Mouse (Mus musculus) left cerebral cortex, adult 11 months (tissue): ENCODE results near the gene A030003K21Rik.
"Not testable (repeated sequence)": the region's sequence is repeated elsewhere in the genome, so short reads cannot be mapped to it uniquely, and the experiment has no call there.

ENCODE experiments used
- DNase-seq: peaks from one replicate; pipeline ENCODE4 v3.0.0; 2022; ENCODE audit warnings: low spot score

Gene A030003K21Rik

DNA sequence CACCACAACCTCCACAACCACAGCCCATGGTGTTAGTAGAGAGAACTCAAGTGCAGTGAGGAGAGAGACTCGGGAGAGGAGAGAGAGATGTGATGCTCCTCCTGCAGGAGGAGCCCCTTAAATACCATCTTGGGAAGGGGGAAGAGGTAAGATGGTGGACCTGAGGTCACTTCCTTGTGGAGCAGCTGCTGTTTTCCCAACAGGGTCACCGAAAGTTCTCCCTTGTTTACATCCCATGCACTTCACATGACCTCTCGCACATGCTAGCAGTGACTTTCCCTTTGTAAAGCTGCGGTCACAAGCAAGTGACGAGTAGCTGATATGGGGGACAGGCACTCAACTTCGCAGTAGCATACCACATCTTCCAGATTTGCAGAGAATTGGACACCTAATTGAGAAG, at the start of gene A030003K21Rik:
TSS of gene A030003K21Rik (minus strand) at position 94 of the 400 bp plus-strand sequence.
- DNase-seq: not testable (repeated sequence)

DNA sequence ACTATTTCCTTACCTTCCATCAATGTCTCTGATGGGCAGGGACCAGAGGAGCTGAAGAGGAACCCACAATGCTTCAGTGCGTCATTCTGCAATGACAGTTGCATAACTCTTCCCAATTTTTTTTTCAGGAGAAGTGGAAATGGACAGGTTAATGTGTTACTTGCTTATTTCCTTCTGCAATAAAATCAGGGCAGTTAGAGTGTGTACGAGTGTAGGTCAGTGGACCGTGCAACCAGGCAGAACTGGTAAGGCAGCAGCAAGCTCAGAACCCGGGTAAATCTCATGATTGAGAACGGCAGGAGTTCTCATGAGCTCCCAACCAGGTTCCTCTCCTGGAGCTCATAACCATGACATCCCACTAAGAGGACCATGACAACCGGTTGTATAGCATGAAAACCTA, 48.9 kb upstream of the A030003K21Rik start:
- DNase-seq: no peak

DNA sequence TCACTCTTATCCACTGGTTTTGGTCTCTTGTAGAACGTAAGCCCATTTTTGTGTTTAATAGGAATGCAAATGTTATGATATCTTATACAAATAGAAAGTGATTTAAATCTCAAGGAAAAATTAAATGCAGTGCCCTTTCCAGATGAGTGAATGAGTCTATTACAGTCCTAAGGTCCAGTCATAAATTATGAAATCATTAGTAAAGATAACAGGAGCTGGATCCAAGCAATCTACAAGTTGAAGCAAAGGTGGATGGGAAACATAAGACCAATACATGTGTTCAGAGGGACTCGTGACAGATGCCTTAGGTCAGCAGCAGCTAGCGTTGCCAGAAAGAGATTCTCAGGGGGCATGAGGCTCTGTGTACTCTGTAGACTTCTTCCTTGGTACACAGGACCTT, 48.4 kb upstream of the A030003K21Rik start:
- no peak for DNase-seq

DNA sequence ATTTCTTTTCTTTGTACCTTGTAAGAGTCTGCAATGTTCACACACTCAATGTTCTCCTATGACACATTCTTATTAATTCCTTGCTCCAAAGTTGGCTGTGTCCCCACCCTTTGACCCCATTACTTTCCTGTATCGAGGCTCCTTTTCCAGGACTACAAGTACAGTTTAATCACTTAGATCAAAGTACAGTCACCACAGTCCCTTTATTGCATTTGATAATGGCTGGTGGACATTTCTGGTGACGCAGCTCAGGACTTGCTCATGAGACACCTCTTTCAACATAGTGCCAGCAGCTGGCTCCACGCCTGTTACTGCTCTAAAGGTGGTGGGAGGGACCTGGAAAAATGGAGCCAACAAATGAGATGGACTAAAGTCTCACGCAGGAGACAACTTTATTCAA, 47.9 kb upstream of the A030003K21Rik start:
- no peak for DNase-seq

DNA sequence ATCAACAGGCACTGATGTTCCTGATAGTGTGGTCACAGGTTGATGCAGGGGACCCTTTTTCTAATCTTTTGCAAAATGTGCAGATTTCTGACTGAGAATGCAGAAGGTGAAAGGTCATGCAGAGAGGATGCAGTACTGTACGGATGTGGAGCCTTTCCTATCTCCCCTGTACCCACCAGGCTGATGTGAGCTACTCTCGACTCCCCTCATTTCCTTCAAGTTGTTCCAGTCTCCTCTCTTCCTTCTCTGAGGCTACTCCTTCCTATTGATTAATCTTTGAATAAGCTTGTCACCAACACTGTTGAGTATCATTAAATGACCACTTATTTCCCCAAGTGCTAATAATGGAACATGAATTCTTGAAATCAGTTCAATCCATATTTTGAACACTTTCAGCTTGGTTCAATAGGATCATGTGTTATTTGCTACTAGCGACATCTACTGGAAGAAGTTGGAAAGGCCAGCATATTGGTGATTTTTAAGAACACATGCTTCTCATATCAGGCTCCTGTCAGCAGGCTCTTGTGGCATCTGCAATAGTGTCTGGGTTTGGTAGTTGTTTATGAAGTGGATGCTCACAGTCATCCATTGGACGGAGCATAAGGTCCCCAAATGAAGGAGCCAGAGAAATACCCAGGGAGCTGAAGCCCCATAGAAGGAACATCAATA, 44.5 kb upstream of the A030003K21Rik start:
- DNase-seq: peak; percentile 42

DNA sequence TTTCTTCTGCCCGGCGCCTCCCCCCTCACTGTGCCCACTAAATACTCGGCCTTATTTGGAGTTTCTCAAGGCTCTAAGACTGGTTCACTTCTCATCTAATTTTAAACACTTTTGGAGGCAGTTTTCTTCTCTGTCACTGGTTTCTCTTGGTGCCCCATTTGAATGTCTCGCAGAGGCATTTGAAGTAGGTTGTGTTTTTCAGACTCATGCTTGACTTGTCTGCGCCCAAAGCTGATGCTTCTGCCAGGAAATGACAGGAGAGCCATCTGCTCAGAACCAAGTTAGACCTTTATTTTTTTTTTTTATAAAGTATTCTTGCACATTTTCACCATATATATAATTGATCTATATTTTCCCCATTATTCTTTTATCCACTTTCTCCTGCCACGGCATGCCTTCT, 43.5 kb upstream of the A030003K21Rik start:
- no peak for DNase-seq

DNA sequence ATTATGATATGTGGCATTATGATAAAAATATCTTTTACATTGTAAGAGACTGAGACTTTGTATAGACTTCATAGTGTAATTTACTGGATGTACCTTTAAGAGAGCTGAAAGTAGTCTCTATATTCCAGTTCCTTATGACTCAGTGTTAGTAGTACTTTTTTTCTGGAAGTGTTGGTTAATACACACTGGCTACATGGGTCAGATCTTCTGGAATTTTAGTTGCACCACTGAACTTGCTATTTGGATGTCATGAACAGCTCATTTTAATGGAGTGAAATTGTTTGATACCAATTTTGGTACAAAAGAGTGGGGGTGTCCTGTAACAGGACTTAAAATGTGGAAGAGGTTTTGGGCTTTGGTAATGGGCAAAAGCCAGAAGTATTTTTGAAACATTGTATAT, 34.7 kb upstream of the A030003K21Rik start:
- DNase-seq: no peak

DNA sequence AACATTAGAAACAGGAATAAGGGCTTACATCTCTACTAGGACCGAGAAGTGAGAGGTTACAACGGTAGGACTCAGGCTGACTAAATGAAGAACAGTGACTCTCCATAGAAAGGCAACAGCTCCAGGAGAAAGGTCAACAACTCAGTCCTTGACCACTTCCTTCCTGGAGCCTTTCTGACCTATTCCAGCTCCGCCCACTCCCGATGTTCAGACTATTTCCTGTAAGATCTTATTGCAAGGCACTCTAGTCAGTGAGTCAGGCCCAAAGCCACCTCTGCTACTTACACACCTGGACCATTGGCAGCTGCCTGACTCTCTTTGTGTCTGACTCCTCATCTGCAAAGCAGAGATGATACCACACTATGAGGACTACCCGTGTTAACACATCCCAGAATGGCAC, 32.6 kb upstream of the A030003K21Rik start:
- no peak for DNase-seq

DNA sequence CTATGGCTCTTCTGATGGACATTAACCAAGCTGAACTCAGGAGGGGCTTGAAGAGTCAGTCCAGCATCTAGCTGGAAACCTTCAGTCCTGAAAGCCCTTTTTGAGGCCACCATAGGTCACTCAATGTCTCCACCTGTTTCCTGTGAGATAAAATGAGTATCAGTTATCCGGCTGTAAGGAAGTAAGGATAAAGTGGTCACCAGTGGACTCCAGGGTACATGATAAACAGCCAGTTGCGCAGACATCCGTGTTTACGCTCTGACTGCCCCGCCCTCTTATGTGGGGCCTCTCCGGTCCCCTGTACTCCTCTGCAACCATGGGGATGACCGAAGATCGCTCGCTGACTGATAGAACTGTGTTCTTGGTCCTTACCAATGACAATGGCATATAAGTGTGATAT, 31.2 kb upstream of the A030003K21Rik start:
- DNase-seq: no peak

DNA sequence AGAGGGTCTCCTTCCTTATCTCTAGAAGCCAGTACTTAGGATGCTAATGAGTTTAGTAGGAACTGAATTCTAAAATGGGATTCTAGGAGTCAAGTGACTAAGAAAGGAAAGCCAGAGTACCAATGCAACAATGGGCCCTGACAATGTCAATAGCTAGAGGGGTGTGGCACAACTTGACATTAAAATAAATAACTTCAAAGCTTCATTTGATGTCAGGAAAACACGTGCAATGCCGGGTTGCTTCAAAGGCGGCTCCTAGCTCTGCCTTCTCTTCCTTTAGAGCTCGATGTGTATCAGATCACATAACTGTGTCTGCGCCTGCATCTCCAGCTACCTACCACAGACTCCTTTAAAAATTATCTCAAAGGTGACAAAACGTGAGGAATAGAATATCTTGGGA, 30.7 kb upstream of the A030003K21Rik start:
- DNase-seq: no peak

DNA sequence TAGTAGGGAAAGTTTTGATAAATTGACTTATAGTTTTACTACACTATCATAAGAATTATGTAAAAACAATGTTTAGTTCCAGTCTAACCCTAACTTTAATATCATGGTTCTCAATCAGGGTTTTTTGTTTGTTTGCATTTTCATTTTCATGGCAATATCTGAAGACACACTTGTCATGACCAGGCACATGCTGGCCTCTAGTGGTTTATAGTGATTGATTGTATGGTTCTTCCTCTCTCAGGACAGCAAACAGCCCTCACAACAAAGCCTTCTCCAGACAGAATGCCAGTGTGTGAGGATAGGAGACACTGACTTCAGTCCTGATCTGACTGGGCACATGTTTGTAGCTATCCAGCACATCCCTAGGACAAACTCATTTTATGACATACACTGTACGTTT, 30.1 kb upstream of the A030003K21Rik start:
- no peak for DNase-seq

DNA sequence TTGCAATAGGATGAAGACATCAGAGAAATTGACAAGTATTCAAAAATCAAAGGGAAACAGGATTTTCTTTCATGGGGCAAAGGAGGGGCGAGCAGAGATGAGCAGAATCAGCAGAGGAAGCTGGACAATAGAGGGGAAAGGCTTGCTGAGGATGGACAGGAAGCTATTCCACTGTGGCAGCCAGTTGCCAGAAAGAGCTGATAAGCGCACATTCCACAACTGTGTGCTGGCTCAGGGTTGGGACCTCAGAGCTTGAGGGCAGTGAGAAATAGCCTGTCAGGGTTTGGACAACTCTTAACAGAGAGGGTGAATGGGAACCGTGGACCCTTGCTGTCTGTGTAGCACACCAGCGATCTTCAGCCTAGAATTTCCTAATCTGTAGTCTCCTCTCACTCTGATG, 28.9 kb upstream of the A030003K21Rik start:
- DNase-seq: no peak

DNA sequence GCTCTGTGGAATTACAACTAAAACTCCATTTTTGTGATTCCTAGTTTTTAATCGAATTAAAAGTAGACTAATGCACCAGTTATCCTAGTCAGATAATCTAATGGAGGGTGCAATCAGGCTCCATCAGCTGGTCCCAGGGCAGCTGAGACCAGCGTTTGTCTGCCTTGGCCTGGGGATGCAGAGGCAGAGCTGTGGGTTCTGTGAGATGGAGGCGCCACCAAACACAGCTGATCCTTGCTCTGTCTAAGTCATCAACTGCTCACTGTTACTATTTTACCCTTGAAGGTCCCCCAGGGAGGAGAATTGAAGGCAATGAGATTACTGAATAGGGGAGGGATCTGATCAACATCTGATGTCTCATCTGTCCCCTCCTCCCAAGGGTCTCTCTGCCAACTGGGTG, 23.2 kb upstream of the A030003K21Rik start:
- no peak for DNase-seq

DNA sequence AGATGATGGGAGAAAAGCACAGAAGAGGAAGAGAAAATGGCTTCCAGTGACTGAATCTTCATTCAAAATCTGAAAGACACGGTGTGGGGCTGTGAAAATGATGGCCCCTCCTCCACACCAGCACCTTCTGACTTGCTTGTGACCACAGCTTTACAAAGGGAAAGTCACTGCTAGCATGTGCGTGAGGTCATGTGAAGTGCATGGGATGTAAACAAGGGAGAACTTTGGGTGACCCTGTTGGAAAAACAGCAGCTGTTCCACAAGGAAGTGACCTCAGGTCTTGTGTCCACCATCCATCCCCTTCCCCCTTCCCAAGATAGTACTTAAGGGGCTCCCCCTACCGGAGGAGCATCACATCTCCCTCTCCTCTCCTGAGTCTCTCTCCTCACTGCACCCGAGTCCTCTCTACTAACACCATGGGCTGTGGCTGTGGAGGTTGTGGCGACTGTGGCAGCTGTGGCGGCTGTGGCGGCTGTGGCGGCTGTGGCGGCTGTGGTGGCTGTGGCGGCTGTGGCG, 16.7 kb upstream of the A030003K21Rik start, which contains the start of gene Gm47955:
TSS of gene Gm47955 (plus strand) at position 417 of the 516 bp plus-strand sequence.
- no peak for DNase-seq

DNA sequence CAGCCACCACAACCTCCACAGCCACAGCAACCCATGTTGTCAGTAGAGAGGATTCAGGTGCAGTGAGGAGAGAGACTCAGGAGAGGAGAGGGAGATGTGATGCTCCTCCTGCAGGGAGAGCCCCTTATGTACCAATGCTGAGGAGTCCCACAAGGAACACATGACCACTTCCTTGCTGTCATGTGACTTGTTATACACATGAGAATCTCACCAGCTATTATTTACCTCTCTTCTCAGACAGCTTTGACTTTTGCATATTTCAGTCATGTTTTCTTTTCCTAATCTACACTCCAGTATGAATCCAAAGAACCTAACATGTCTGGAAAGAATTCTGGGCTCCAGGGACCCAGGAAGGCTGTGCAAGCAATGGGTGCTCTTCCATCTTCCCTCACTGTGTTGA, 12.7 kb upstream of the A030003K21Rik start, which contains the start of gene Gm7544:
TSS of gene Gm7544 (minus strand) at position 101 of the 400 bp plus-strand sequence.
- not testable (repeated sequence) for DNase-seq

DNA sequence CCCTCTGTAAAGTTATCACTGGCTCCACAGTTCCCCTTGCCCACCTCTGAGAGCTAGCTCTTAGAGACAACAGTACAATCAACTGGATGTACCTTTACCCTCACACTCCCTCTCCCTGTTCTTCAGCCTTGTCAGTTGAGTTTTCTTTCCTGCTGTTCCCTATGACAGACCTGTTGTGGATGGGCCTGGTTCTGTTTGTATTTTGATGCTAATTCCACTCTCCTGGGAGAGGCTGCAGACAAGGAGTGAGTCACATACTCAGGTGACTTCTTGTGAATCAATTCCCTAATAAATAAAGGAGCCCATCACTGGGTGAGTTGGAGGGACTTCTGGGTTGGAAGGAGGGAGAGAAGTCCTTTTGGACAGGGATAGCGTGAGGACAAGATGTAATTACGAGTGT, 5.4 kb upstream of the A030003K21Rik start:
- no peak for DNase-seq

DNA sequence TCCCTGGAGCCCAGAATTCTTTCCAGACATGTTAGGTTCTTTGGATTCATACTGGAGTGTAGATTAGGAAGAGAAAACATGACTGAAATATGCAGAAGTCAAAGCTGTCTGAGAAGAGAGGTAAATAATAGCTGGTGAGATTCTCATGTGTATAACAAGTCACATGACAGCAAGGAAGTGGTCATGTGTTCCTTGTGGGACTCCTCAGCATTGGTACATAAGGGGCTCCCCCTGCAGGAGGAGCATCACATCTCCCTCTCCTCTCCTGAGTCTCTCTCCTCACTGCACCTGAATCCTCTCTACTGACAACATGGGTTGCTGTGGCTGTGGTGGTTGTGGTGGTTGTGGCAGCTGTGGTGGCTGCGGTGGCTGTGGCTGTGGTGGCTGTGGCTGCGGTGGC, 2.8 kb upstream of the A030003K21Rik start:
- DNase-seq: not testable (repeated sequence)

DNA sequence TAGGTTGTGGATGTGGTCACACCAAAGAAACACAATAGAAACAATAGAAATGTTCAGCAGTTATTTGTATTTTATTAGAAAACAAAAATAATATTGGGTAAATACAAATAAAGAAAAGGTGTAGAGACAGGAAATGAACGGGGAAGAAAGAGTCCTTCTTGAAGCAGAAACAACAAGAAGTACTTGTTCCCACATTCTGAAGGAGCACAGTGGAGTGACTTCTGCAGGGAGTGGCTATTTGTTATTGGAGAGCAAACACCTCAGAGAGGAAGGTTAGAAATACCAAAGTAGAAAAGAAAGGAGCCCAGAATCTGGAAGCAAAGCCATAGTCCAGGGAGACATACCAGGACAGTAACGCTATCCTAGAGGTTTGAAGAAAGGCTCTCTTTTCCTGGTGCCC, 683 bp downstream of the A030003K21Rik start:
- not testable (repeated sequence) for DNase-seq

DNA sequence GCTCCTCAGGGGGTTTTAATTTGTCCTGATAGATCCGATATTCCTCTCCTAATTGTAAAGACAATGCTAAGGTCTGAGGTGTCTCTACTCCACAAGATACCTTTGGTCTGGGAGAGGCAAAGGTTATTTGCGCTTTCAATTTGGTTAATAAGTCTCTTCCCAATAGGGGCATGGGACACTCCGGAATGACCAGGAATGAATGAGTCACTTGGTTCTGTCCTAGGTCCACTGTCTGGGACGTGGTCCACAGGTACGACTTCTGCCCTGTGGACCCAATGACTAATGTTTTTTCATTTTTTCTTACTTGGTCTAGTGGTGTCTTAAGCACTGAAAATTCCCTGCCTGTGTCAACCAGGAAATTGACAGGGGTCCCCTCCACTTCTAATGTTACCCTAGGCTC, 4.5 kb downstream of the A030003K21Rik start:
- no peak for DNase-seq

DNA sequence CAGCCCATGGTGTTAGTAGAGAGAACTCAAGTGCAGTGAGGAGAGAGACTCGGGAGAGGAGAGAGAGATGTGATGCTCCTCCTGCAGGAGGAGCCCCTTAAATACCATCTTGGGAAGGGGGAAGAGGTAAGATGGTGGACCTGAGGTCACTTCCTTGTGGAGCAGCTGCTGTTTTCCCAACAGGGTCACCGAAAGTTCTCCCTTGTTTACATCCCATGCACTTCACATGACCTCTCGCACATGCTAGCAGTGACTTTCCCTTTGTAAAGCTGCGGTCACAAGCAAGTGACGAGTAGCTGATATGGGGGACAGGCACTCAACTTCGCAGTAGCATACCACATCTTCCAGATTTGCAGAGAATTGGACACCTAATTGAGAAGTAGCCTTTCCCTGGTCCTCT, 11.9 kb downstream of the A030003K21Rik start, which contains the start of gene Gm6217:
TSS of gene Gm6217 (minus strand) at position 74 of the 400 bp plus-strand sequence.
- not testable (repeated sequence) for DNase-seq

DNA sequence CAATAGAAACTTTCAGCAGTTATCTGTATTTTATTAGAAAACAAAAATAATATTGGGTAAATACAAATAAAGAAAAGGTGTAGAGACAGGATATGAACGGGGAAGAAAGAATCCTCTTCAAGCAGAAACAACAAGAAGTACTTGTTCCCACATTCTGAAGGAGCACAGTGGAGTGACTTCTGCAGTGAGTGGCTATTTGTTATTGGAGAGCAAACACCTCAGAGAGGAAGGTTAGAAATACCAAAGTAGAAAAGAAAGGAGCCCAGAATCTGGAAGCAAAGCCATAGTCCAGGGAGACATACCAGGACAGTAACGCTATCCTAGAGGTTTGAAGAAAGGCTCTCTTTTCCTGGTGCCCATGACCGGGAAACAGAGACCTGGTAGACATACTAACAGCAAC, 12.6 kb downstream of the A030003K21Rik start:
- DNase-seq: not testable (repeated sequence)

DNA sequence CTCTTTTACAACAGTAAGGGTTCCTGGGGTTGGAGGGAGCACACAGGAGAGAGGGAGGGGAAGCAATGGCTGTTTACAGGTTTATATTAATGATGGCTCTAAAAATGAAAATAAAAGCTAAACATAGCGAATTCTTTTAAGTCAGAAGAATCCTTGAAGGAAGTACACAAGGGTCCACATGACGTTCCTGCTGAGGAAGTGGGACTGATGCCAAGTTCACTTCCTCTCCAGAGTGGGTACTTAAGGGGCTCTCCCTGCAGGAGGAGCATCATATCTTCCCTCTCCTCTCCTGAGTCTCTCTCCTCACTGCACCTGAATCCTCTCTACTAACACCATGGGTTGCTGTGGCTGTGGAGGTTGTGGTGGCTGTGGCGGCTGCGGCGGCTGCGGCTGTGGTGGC, 18.5 kb downstream of the A030003K21Rik start, which contains the start of gene A030014E15Rik:
TSS of gene A030014E15Rik (plus strand) at position 268 of the 400 bp plus-strand sequence.
- DNase-seq: no peak

DNA sequence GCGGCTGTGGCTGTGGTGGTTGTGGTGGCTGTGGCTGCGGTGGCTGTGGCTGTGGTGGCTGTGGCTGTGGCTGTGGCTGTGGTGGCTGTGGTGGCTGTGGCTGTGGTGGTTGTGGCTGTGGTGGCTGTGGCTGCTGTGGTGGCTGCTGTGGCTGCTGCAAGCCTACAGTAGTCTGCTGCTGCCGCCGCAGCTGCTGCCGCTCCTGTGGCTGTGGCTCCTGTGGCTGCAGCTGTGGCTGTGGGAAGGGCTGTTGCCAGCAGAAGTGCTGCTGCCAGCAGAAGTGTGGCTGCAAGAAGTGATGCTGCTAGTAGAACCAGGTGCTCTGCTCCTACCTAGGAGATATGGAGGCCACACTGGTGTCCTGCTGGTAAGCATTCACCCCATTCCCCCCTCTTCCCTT, 29.8 kb downstream of the A030003K21Rik start:
- DNase-seq: not testable (repeated sequence)

DNA sequence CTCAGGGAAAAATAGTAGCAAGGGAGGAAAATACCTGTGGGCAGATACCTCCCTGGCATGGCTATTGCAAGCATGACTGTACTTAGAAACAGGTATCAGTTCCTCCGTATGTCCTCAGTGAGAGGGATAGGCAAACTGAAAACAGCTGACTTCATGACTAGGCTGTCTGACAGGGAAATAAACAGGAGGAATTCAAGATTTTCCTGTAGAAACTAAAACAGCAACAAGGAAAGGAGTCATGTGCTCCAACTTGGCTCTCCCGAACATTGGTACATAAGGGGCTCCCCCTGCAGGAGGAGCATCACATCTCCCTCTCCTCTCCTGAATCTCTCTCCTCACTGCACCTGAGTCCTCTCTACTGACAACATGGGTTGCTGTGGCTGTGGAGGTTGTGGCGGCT, 30.2 kb downstream of the A030003K21Rik start, which contains the start of gene A030005L19Rik:
TSS of gene A030005L19Rik (plus strand) at position 301 of the 400 bp plus-strand sequence.
- DNase-seq: no peak
